Mouse (Mus musculus) layer of hippocampus, adult 2 months (tissue): ENCODE data around the gene 2310034G01Rik. TPM values are rescaled to one million over a fixed set of nuclear protein-coding genes. Genes with fewer than 3 reads are reported as not detected.

Experiments used
- DNase-seq, 2 experiments: peaks; one replicate each; pipeline ENCODE4 v3.0.0; 2022; ENCODE audit warnings: low spot score in 2 of 2
- H3K27ac ChIP-seq: fragments of 200-600 bp; 2 replicates; pipeline ENCODE4 v1.8.1; 2022
- H3K4me3 ChIP-seq: fragments of 200-600 bp; 2 replicates; pipeline ENCODE4 v1.8.1; 2022; ENCODE audit warnings: mild to moderate bottlenecking
- CTCF ChIP-seq: fragments of 200-600 bp; conservative IDR thresholded peaks from 2 replicates; pipeline ENCODE4 v1.8.1; 2022; ENCODE audit warnings: antibody characterized with exemption, mild to moderate bottlenecking, moderate library complexity
- total RNA-seq, 2 experiments: library from RNA; stranded (reverse); gene quantifications; 2 replicates each; pipeline ENCODE4 v1.2.3; 2021

Gene 2310034G01Rik
- total RNA-seq, 2 experiments from 2014 or later, result 1.0 to 1.3 TPM

DNA sequence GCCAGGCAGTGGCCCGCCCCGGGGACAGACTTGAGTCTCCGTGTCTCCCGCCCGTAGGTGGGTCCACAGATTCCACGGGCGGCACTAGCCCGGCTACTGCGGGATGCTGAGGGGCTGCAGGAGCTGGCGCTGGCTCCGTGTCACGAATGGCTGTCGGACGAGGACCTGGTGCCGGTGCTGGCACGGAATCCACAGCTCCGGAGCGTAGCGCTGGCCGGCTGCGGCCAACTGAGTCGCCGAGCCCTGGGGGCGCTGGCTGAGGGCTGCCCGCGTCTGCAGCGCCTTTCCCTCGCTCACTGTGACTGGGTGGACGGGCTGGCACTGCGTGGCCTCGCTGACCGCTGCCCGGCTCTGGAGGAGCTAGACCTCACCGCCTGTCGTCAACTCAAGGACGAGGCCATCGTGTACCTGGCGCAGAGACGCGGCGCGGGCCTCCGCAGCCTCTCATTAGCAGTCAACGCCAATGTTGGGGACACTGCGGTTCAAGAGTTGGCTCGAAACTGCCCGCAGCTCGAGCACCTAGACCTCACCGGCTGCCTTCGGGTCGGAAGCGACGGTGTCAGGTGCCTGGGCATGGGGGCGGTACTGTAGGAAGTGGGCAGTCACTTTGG, 21.0 kb downstream of the 2310034G01Rik start:
- peak in 1 of 2 experiments; percentile 18 for DNase-seq
- Histone ChIP-seq H3K4me3 (peak overlapping the region; percentile 88), H3K27ac (peak overlapping the region; percentile 93)
- TF ChIP-seq CTCF, result no peak

DNA sequence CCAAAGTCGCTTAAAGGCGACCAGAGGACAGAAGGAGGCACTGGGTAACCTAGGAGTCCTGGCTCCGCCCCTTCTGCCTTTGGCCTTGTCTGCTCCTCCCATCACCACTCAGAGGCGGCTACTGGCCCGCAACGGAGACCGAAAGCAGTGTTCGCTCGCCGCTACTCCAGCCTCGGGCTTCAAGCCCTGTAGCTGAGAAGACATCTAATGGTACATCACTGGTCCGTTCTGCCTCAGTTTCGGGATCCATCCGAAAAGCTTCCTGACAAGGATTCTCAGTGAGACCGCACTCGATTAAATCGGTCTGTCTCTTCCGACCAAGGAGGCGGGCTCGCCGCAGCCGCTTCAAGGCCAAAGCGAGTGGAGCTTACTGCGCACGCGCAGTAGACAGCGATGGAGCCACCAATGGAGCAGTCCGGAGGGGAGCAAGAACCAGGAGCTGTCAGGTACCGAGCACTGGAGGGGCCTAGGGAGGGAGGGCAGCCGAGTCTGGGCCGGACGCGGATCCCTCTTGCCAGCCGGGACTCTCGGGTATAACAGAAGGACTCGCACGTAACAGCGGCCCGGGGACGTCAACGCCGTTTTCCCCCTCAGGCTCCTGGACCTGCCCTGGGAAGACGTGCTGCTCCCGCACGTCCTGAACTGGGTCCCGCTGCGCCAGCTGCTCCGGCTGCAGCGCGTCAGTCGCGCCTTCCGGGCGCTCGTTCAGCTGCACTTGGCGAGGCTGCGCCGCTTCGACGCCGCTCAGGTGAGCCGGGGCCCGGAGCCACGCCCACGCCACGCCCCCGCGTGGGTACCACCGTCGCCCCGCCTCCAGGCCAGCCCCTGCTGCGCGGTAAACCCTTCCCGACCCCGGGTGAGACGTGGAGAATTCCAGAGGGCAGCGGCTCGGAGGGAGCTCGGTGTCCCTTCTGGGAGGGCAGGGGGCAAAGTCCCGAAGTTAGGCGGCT, 21.7 kb downstream of the 2310034G01Rik start, which contains the start of gene Fbxl15:
TSS of gene Fbxl15 (plus strand) at position 104 of the 950 bp plus-strand sequence.
- DNase-seq, result peak; percentile 93 to 95
- H3K27ac ChIP-seq, result peak within 1 kb of the TSS; percentile 93
- H3K4me3 ChIP-seq, result peak within 1 kb of the TSS; percentile 88
- TF ChIP-seq CTCF, result no peak

DNA sequence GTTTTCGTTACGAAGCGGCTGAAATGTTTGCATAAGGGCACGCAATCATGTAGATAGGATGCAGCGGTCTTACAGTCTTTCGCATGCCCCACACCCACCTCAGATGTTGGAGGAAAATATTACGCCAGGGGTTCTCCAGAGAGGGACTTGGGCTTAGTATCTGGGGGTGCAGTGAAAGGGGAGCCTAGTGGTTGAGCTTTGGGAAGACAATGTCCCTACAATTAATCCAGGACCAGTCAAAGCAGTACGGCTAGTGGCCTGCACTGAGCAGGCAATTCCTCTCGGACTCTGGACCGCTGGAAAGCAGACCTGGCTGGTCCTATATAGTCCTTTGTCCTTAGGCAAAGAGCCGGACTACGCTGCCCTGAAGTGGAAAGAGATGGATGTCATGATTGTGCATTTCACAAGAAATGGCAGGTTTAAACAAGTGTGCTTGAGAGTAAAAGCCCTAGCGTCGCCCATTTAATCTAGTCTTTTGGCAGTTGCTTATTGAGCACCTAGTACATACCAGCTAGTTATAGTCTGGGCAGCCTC, 22.5 kb downstream of the 2310034G01Rik start:
- peak overlapping the region; percentile 93 for H3K27ac ChIP-seq
- no peak for DNase-seq
- peak overlapping the region; percentile 88 for H3K4me3 ChIP-seq
- no peak for TF ChIP-seq CTCF

DNA sequence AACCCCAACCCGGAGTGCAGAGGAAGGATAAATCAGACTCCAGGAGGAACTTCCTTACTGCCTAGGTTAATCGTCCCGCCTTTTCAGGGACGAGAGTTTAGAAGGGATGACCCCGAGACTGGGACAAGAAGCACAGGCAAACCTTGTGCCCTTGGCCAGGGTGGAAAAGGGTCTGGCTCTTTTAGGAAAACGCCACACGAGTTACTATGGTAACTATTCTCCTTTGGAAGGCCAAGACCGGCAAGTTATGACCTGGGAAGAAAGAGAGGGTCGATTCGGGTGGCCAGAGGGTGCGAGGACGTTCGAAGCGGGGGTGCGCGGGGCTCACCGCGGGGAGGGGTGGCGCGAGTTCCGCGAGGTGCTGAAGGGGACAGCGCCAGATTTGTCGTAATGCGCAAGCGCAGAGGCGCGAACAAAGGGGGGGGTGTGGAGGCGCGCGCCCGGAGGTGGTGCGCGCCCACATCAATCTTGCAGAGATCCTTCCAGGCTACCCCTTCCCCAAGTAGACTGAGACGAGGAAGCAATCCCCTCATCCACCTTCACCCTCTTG, 23.3 kb downstream of the 2310034G01Rik start, which contains the start of gene Psd:
TSS of gene Psd (minus strand) at position 401 of the 550 bp plus-strand sequence.
- peak within 1 kb of the TSS; percentile 88 for H3K4me3 ChIP-seq
- no peak for TF ChIP-seq CTCF
- peak within 1 kb of the TSS; percentile 93 for H3K27ac ChIP-seq
- DNase-seq, result peak; percentile 69 to 74

DNA sequence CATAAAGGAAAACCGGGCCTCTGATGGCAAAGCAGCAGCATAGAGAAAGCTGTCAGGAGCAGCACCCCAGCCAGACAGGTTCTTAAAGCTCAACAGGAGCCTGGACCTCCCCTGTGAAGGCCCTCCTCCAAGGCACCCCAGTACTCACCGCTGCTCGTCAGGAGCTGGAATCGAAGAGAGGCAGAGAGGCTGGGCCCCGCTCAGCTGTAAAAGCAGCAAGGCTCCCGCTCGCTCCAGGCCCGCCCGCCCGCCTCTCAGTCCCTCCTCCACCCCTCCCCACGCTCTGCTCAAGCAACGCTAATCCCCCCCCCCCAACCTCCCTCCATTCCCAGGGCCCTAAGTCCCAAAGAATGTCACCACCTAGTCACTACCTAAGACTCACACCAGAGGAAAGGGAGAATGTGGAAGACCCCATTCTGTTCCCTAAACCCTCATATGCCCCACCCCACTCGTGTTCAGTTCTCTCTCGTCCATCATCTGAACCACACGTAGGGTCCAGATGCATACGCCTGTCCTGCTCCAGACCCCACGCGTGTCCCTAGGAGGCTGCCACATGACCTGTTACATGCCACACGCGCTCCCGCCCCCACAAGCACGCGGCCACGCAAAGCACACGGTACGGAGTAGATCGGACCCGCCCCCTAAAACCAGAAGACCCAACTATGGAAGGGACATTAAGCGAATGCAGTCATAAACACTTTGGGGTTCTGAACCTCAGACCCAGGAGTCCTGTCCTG, 23.9 kb downstream of the 2310034G01Rik start:
- H3K27ac ChIP-seq, result peak overlapping the region; percentile 93
- DNase-seq, result no peak
- H3K4me3 ChIP-seq, result peak overlapping the region; percentile 88
- TF ChIP-seq CTCF, result no peak

DNA sequence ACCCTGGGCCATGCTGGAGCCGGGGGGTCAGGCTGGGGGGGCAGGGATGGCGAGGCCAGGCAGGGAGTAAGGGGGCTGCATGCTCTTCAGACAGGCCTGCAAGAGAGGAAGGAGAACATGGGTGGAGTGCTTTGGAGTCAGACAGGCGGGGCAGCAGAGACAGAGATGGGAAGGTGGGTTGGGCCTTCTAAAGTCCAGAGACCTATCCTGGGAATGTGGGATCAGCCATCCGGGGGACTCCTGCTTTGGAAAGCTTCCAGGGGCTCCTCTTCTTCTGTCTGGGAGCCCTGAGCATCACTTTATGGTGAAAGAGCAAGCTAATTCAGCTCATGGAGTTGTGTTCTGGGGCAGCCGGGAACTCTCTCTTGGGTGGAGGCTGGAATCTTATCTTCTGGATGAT, 25.2 kb downstream of the 2310034G01Rik start:
- TF ChIP-seq CTCF, result no peak
- no peak overlapping the region; the same call in 1 of the 2 replicates for H3K4me3 ChIP-seq

GRCm38 (mm10) chr19:46324366-46324765, 25.7 kb downstream of the 2310034G01Rik start:
- no peak for TF ChIP-seq CTCF
- H3K4me3 ChIP-seq, result no peak overlapping the region
- DNase-seq, result no peak
- H3K27ac ChIP-seq, result no peak overlapping the region

More for the DNA sequence above, 25.2 kb downstream of the 2310034G01Rik start:
- DNase-seq, result no peak
- no peak overlapping the region for H3K27ac ChIP-seq

- no peak overlapping the region for H3K4me3 ChIP-seq
- H3K27ac ChIP-seq, result no peak overlapping the region; the same call in 1 of the 2 replicates
- no peak for TF ChIP-seq CTCF
- DNase-seq, result no peak
These were observed 26.4 kb downstream of the 2310034G01Rik start for GRCm38 (mm10) chr19:46323716-46324115.

GRCm38 (mm10) chr19:46322996-46323572, 27.0 kb downstream of the 2310034G01Rik start:
- no peak for TF ChIP-seq CTCF
- Histone ChIP-seq H3K27ac (peak overlapping the region; percentile 95), H3K4me3 (no peak overlapping the region; the same call in 1 of the 2 replicates)
- DNase-seq, result peak in 1 of 2 experiments; percentile 9

GRCm38 (mm10) chr19:46322144-46322995, 27.7 kb downstream of the 2310034G01Rik start:
- DNase-seq, result peak in 1 of 2 experiments; percentile 9
- TF ChIP-seq CTCF, result no peak
- Histone ChIP-seq H3K4me3 (peak overlapping the region; percentile 24; the same call in 1 of the 2 replicates), H3K27ac (peak overlapping the region; percentile 95)
